Mouse (Mus musculus): ENCODE measurements around the gene I830077J02Rik.

The I830077J02Rik gene

DNA sequence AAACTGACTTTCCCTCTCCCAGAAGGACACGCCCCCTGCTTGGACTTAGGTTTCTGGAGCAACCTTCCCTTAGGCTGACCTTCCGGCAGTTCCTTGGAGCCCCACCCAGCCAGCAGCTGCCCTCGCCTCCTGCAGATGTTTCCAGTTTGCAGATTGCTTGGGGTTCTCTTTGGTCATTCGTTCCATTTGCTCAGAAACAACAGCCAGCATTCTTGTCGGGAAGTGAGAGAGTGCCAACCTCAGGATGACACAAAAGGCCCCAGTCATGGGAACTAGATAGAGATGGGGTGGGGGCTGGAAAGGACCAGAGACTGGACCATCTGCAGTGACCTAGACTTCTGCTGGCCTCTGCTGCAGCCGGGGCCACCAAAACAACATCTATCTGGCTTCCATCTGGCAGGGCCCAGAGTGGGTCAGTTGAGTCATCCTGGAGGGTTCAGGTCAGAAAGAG lies 38.5 kb downstream of the I830077J02Rik start:
- peak; percentile 91 for DNase-seq (ENCODE audit: low read depth, low spot score)

- DNase-seq (ENCODE audit: low read depth, low spot score): peak; percentile 49
Measured at GRCm38 (mm10) chr3:105892572-105893495, 39.6 kb downstream of the I830077J02Rik start.

GRCm38 (mm10) chr3:105891760-105892571 lies 40.5 kb downstream of the I830077J02Rik start:
- DNase-seq (ENCODE audit: low read depth, low spot score): peak; percentile 50

GRCm38 (mm10) chr3:105891141-105891540 lies 41.3 kb downstream of the I830077J02Rik start:
- DNase-seq (ENCODE audit: low read depth, low spot score): no peak

- peak; percentile 30 for DNase-seq (ENCODE audit: low read depth, low spot score)
Measured at GRCm38 (mm10) chr3:105890220-105890619, 42.2 kb downstream of the I830077J02Rik start.

DNA sequence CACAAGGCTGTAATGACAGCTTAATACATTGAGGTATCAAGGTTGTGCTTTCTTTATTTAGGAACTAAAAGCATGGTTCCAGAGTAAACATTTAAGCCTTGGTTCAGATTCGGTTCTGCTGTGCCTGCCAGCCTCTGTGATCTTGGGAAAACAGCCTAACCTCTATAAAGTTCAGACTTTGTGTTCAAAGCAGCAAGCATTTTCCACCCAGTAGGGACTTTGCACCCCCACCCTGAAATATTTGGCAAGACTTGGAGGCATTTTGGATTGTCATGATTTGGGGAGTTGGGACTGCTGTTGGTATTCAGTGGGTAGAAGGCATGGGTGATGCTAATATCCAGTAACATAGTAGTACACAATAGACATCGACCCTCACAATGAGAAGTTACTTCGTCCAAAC lies 43.5 kb downstream of the I830077J02Rik start:
- no peak for DNase-seq (ENCODE audit: low read depth, low spot score)

- DNase-seq (ENCODE audit: low read depth, low spot score): no peak
Measured at GRCm38 (mm10) chr3:105883111-105883510, 49.4 kb downstream of the I830077J02Rik start.

- DNase-seq (ENCODE audit: low read depth, low spot score): no peak
Measured at GRCm38 (mm10) chr3:105882105-105882504, 50.4 kb downstream of the I830077J02Rik start.

GRCm38 (mm10) chr3:105880419-105880818 lies 52.0 kb downstream of the I830077J02Rik start:
- DNase-seq (ENCODE audit: low read depth, low spot score): no peak

GRCm38 (mm10) chr3:105878751-105879150 lies 53.7 kb downstream of the I830077J02Rik start:
- DNase-seq (ENCODE audit: low read depth, low spot score): no peak

- DNase-seq (ENCODE audit: low read depth, low spot score): no peak
Measured at GRCm38 (mm10) chr3:105877919-105878318, 54.5 kb downstream of the I830077J02Rik start.

GRCm38 (mm10) chr3:105877252-105877803 lies 55.1 kb downstream of the I830077J02Rik start:
- no peak for DNase-seq (ENCODE audit: low read depth, low spot score)

- peak; percentile 30 for DNase-seq (ENCODE audit: low read depth, low spot score)
Measured at GRCm38 (mm10) chr3:105876022-105876421, 56.4 kb downstream of the I830077J02Rik start.
